11 mouse cellular contexts compared by ENCODE assay signal in genomic region chr12:80331634-80332033, GRCm38 (mm10).
DNase-seq lines count a peak whose midpoint lies in the region; ATAC-seq and TF ChIP-seq lines count a peak whose summit lies in the region.
"Had no signal": no experiment of that assay in that cellular context is flagged by ENCODE, and none has a peak within 500 bp of the region (broad histone marks: within the 10 kb centered on the region; RNA-seq: fewer than 3 reads in every experiment).

No protein-coding gene starts in this region.

- H3K27ac ChIP-seq in heart, embryonic 14.5 days (replicated peaks in 1 of 2; ENCODE audit: control insufficient read depth in 1 of 2, insufficient read depth in 1 of 2, low read depth in 2 of 2, low read length in 2 of 2) = peak overlapping the region; percentile 1 to 44; a peak in 2 of 4 replicates
- H3K27ac ChIP-seq in heart, adult 2 months = no peak overlapping the region
- no peak overlapping the region for H3K27ac ChIP-seq in liver, embryonic 11.5 days (ENCODE audit: low read depth, low read length)

- TF ChIP-seq EP300 in heart, adult 2 months (IDR thresholded peaks at IDR 0.05; ENCODE audit: insufficient read depth, low read depth, low read length) = no peak

- peaks cover 13 to 33% of the 10 kb centered on the region in 2 experiments for H3K4me1 ChIP-seq in heart, embryonic 14.5 days (ENCODE audit: control insufficient read depth in 2 of 2, insufficient read depth in 2 of 2, low read length in 2 of 2)
- H3K4me1 ChIP-seq in heart, adult 2 months (ENCODE audit: control insufficient read depth, insufficient read depth, low read length) = peaks cover 11% of the 10 kb centered on the region
- peaks cover 15% of the 10 kb centered on the region for H3K4me1 ChIP-seq in liver, embryonic 11.5 days (replicated peaks; ENCODE audit: control insufficient read depth, insufficient read depth, low read length)

- H3K36me3 ChIP-seq in heart, embryonic 14.5 days (ENCODE audit: control insufficient read depth, insufficient read depth, low read length) = peaks cover 11% of the 10 kb centered on the region; the same call in 1 of the 2 replicates
- H3K36me3 ChIP-seq in heart, adult 2 months (ENCODE audit: control insufficient read depth, insufficient read depth, low read length) = no peaks in the 10 kb centered on the region
- H3K36me3 ChIP-seq in liver, embryonic 11.5 days (ENCODE audit: control insufficient read depth, insufficient read depth, low read length) = no peaks in the 10 kb centered on the region

- H3K4me2 ChIP-seq in heart, embryonic 14.5 days (ENCODE audit: low read length) = no peak overlapping the region
- peak overlapping the region; percentile 9; the same call in 1 of the 2 replicates for H3K4me2 ChIP-seq in liver, embryonic 11.5 days

- no peaks in the 10 kb centered on the region for H3K79me2 ChIP-seq in heart, adult 2 months (replicated peaks; ENCODE audit: control insufficient read depth, insufficient read depth, low read length)

- H3K4me3 ChIP-seq in heart, embryonic 14.5 days (ENCODE audit: control insufficient read depth in 1 of 2, insufficient read depth in 1 of 2, low read depth in 1 of 2, low read length in 2 of 2) = no peak overlapping the region
- no peak overlapping the region for H3K4me3 ChIP-seq in heart, adult 2 months
- no peak overlapping the region for H3K4me3 ChIP-seq in liver, embryonic 11.5 days (ENCODE audit: low read depth, low read length)

- no peaks in the 10 kb centered on the region for H3K9me3 ChIP-seq in heart, embryonic 14.5 days (ENCODE audit: control insufficient read depth, low read length)
- no peaks in the 10 kb centered on the region for H3K9me3 ChIP-seq in liver, embryonic 11.5 days (ENCODE audit: control insufficient read depth, low read length)

- no peak for TF ChIP-seq POLR2A in heart, adult 2 months (IDR thresholded peaks at IDR 0.05; ENCODE audit: insufficient read depth, low read depth, low read length)

- no peak overlapping the region for H3K9ac ChIP-seq in heart, embryonic 14.5 days (ENCODE audit: low read length)
- no peak overlapping the region for H3K9ac ChIP-seq in heart, adult 2 months (ENCODE audit: low read depth, low read length)
- no peak overlapping the region for H3K9ac ChIP-seq in liver, embryonic 11.5 days (ENCODE audit: low read depth, low read length)

- no peak for ATAC-seq in heart, embryonic 14.5 days (ENCODE audit: insufficient number of reproducible peaks, insufficient read depth, low FRiP score, low read depth)
- ATAC-seq in liver, embryonic 11.5 days (replicated peaks; ENCODE audit: low FRiP score) = peak; percentile 31; the same call in 1 of the 2 replicates

- no peak for TF ChIP-seq CTCF in heart, adult 2 months (IDR thresholded peaks at IDR 0.05)

- DNase-seq in heart, adult 2 months = no peak
- DNase-seq in MEL-GATA-1-ER (ENCODE audit: extremely low read depth, low read depth) = peak; percentile 42
- no peak for DNase-seq in liver, embryonic 11.5 days (ENCODE audit: low spot score)
- DNase-seq in spleen, postnatal 36 days (ENCODE audit: low spot score in 2 of 2) = peak; percentile 60 to 75
- DNase-seq in layer of hippocampus, postnatal 14 days (ENCODE audit: low spot score in 2 of 2) = no peak
- DNase-seq in cerebellum, adult 9-10 months = no peak
- no peak for DNase-seq in kidney, adult 11 months
- DNase-seq: cerebellum, postnatal 36 days; layer of hippocampus, adult 9-11 months; right cerebral cortex, postnatal 14 days had no signal

- intact Hi-C loops in heart, adult 2 months (cut with DNase I) = no loop called here

- WGBS in heart, embryonic 14.5 days = 14% methylated on average over 2 of the region's 2 CpGs
- WGBS in heart, adult 2 months = 34% methylated on average over 2 of the region's 2 CpGs
- 27% methylated on average over 2 of the region's 2 CpGs for WGBS in liver, embryonic 11.5 days

- no peaks in the 10 kb centered on the region for H3K27me3 ChIP-seq in heart, embryonic 14.5 days (ENCODE audit: control insufficient read depth, insufficient read depth, low read length)
- H3K27me3 ChIP-seq in heart, adult 2 months (ENCODE audit: control insufficient read depth, insufficient read depth, low read length) = no peaks in the 10 kb centered on the region
- H3K27me3 ChIP-seq in liver, embryonic 11.5 days (replicated peaks; ENCODE audit: control insufficient read depth, insufficient read depth, low read length) = no peaks in the 10 kb centered on the region

Comparison
In these comparisons a context has a peak if more than half of its experiments do, and no peak if none do; other contexts are left out.
1. H3K27ac ChIP-seq: peak in heart, embryonic 14.5 days (2 of 2); none in heart, adult 2 months (single experiment) and liver, embryonic 11.5 days (single experiment).
2. DNase-seq: peak in MEL-GATA-1-ER (single experiment) and spleen, postnatal 36 days (2 of 2); none in heart, adult 2 months (0 of 2), liver, embryonic 11.5 days (single experiment), layer of hippocampus, postnatal 14 days (0 of 2), cerebellum, adult 9-10 months (single experiment) and kidney, adult 11 months (single experiment).